In genomic region chr19:32903454-32904108, GRCm38 (mm10) we compare ENCODE assay signal across 9 mouse cellular contexts.
DNase-seq lines count a peak whose midpoint lies in the region; ATAC-seq lines count a peak whose summit lies in the region.
"Had no signal": no experiment of that assay in that cellular context is flagged by ENCODE, and none has a peak within 500 bp of the region (broad histone marks: within the 10 kb centered on the region; RNA-seq: fewer than 3 reads in every experiment).

No protein-coding gene starts in this region.

- H3K4me2 ChIP-seq in limb, embryonic 12.5 days, result no peak overlapping the region

- no peak for DNase-seq in limb, embryonic 10.5 days (ENCODE audit: low spot score)
- DNase-seq in adrenal gland, postnatal 36 days, result peak; percentile 49 to 61
- peak; percentile 55 to 57 for DNase-seq in heart, postnatal 36 days
- DNase-seq in monocyte, adult 2 months (ENCODE audit: low read depth in 1 of 2, low spot score in 2 of 2), result peak; percentile 53 to 61
- no peak for DNase-seq in midbrain, embryonic 10.5 days (ENCODE audit: low spot score)
- DNase-seq in cerebellum, adult 9-11 months, result no peak
- no peak for DNase-seq in cerebellum, adult 11 months

- no peak overlapping the region for H3K4me3 ChIP-seq in limb, embryonic 12.5 days (replicated peaks)
- no peak overlapping the region for H3K4me3 ChIP-seq in limb, embryonic 10.5 days
- no peak overlapping the region for H3K4me3 ChIP-seq in midbrain, embryonic 10.5 days
- H3K4me3 ChIP-seq: erythroblast, embryonic 14.5 days had no signal

- no peak overlapping the region for H3K9ac ChIP-seq in limb, embryonic 12.5 days (replicated peaks)

- no peaks in the 10 kb centered on the region for H3K27me3 ChIP-seq in limb, embryonic 12.5 days
- H3K27me3 ChIP-seq in limb, embryonic 10.5 days (ENCODE audit: low read depth, poor library complexity, severe bottlenecking), result no peaks in the 10 kb centered on the region
- peaks cover 16% of the 10 kb centered on the region; the same call in 1 of the 2 replicates for H3K27me3 ChIP-seq in midbrain, embryonic 10.5 days (ENCODE audit: low read depth, poor library complexity, severe bottlenecking)

- intact Hi-C loops in heart, postnatal 36 days (cut with DNase I), result loop anchor here (2.0 kb wide), 1 partner anchor 145 kb away; no protein-coding TSS in a partner anchor

- peak; percentile 63; the same call in 1 of the 2 replicates for ATAC-seq in limb, embryonic 12.5 days (ENCODE audit: insufficient number of reproducible peaks, insufficient read depth, low FRiP score, low TSS enrichment, low read depth)

- H3K4me1 ChIP-seq in limb, embryonic 12.5 days (replicated peaks), result peaks cover 24% of the 10 kb centered on the region
- peaks cover 24% of the 10 kb centered on the region for H3K4me1 ChIP-seq in limb, embryonic 10.5 days
- H3K4me1 ChIP-seq in midbrain, embryonic 10.5 days, result peaks cover 20% of the 10 kb centered on the region

- H3K36me3 ChIP-seq in limb, embryonic 12.5 days, result no peaks in the 10 kb centered on the region
- no peaks in the 10 kb centered on the region for H3K36me3 ChIP-seq in limb, embryonic 10.5 days
- H3K36me3 ChIP-seq in midbrain, embryonic 10.5 days, result no peaks in the 10 kb centered on the region

- H3K9me3 ChIP-seq in limb, embryonic 12.5 days, result no peaks in the 10 kb centered on the region
- H3K9me3 ChIP-seq in limb, embryonic 10.5 days (replicated peaks), result no peaks in the 10 kb centered on the region
- no peaks in the 10 kb centered on the region for H3K9me3 ChIP-seq in midbrain, embryonic 10.5 days (replicated peaks)

- 27% methylated on average over 7 of the region's 7 CpGs for WGBS in limb, embryonic 12.5 days
- 58% methylated on average over 7 of the region's 7 CpGs for WGBS in limb, embryonic 10.5 days
- 87% methylated on average over 7 of the region's 7 CpGs for WGBS in midbrain, embryonic 10.5 days

- no peak overlapping the region for H3K27ac ChIP-seq in limb, embryonic 12.5 days
- no peak overlapping the region for H3K27ac ChIP-seq in limb, embryonic 10.5 days
- H3K27ac ChIP-seq in midbrain, embryonic 10.5 days (replicated peaks), result no peak overlapping the region

Comparison
In these comparisons a context has a peak if more than half of its experiments do, and no peak if none do; other contexts are left out.
1. DNase-seq: peak in adrenal gland, postnatal 36 days (2 of 2), heart, postnatal 36 days (2 of 2) and monocyte, adult 2 months (2 of 2); none in limb, embryonic 10.5 days (single experiment), midbrain, embryonic 10.5 days (single experiment), cerebellum, adult 9-11 months (single experiment) and cerebellum, adult 11 months (single experiment).